12 mouse cellular contexts compared by ENCODE assay signal in genomic region chr19:7090369-7091064, GRCm38 (mm10). TPM values are rescaled to one million over a fixed set of nuclear protein-coding genes. Genes with fewer than 3 reads are reported as not detected.
A peak's percentile ranks its signal among the peaks of the same experiment; 100 is the strongest.
DNase-seq lines count a peak whose midpoint lies in the region; ATAC-seq lines count a peak whose summit lies in the region.
"Had no signal": no experiment of that assay in that cellular context is flagged by ENCODE, and none has a peak within 500 bp of the region (broad histone marks: within the 10 kb centered on the region; RNA-seq: fewer than 3 reads in every experiment).

No protein-coding gene starts in this region.

- ATAC-seq in heart, embryonic 15.5 days (replicated peaks; ENCODE audit: insufficient number of reproducible peaks, insufficient read depth, low FRiP score, low read depth): no peak

- no peak overlapping the region for H3K9ac ChIP-seq in heart, embryonic 15.5 days
- H3K9ac ChIP-seq: liver, embryonic 14.5 days; stomach, embryonic 15.5 days had no signal

- intact Hi-C loops in left cerebral cortex, postnatal 4 days (cut with DNase I): no loop called here

- no peaks in the 10 kb centered on the region for H3K9me3 ChIP-seq in heart, embryonic 15.5 days (replicated peaks)
- H3K9me3 ChIP-seq in heart, embryonic 10.5 days: no peaks in the 10 kb centered on the region
- H3K9me3 ChIP-seq: stomach, embryonic 15.5 days had no signal

- peaks cover 30% of the 10 kb centered on the region for H3K4me1 ChIP-seq in heart, embryonic 15.5 days (replicated peaks)
- peaks cover 10% of the 10 kb centered on the region; the same call in 1 of the 2 replicates for H3K4me1 ChIP-seq in heart, embryonic 10.5 days

- peaks cover 17% of the 10 kb centered on the region for H3K27me3 ChIP-seq in heart, embryonic 15.5 days
- peaks cover 94% of the 10 kb centered on the region for H3K27me3 ChIP-seq in heart, embryonic 10.5 days (ENCODE audit: insufficient read depth, poor library complexity, severe bottlenecking)

- no peaks in the 10 kb centered on the region for H3K36me3 ChIP-seq in heart, embryonic 15.5 days
- no peaks in the 10 kb centered on the region for H3K36me3 ChIP-seq in heart, embryonic 10.5 days
- H3K36me3 ChIP-seq: stomach, embryonic 15.5 days had no signal

- H3K27ac ChIP-seq in heart, embryonic 15.5 days: peak overlapping the region; percentile 54
- no peak overlapping the region for H3K27ac ChIP-seq in heart, embryonic 10.5 days
- H3K27ac ChIP-seq: liver, embryonic 14.5 days; stomach, embryonic 15.5 days had no signal

- DNase-seq in heart, embryonic 10.5 days (ENCODE audit: low spot score): no peak
- DNase-seq in right cerebral cortex, adult 2 months (ENCODE audit: low spot score in 2 of 2): peak; percentile 63 to 64
- no peak for DNase-seq in right cerebral cortex, postnatal 4 days
- peak; percentile 73 for DNase-seq in left cerebral cortex, postnatal 4 days
- peak; percentile 58 for DNase-seq in right cerebral cortex, postnatal 14 days
- no peak for DNase-seq in testis, postnatal 10 days (ENCODE audit: low spot score)
- no peak for DNase-seq in layer of hippocampus, postnatal 25 days (ENCODE audit: extremely low spot score in 1 of 2, low spot score in 1 of 2)
- DNase-seq: adrenal gland, adult 2 months had no signal

- no peak overlapping the region for H3K4me2 ChIP-seq in heart, embryonic 15.5 days
- H3K4me2 ChIP-seq: stomach, embryonic 15.5 days had no signal

- H3K4me3 ChIP-seq in heart, embryonic 15.5 days: no peak overlapping the region
- H3K4me3 ChIP-seq in heart, embryonic 10.5 days: no peak overlapping the region
- H3K4me3 ChIP-seq: stomach, embryonic 15.5 days had no signal

- 42% methylated on average over 10 of the region's 10 CpGs for WGBS in heart, embryonic 15.5 days
- WGBS in heart, embryonic 10.5 days: 39% methylated on average over 10 of the region's 10 CpGs

RNA-seq across cellular contexts. Expression of gene Flrt1, which starts 15.0 kb away (rescaled TPM):
- polyA plus RNA-seq in heart, embryonic 15.5 days (2015; fragmentation: Nextera tagmentation; extraction: Ambion mirVana): 1.3 and 2.5 TPM in 2 replicates
- 0.53 and 1.0 TPM in 2 replicates for polyA plus RNA-seq in heart, embryonic 10.5 days (2016; fragmentation: Nextera tagmentation; extraction: Ambion mirVana)
- 10 to 100 TPM; 22.4 to 23.5 TPM for total RNA-seq in left cerebral cortex, postnatal 4 days (2021)
- 10 to 100 TPM; 18.3 to 21.2 TPM for total RNA-seq in layer of hippocampus, postnatal 25 days (2021)
- total RNA-seq: hematopoietic stem cell, adult 5-6 weeks had no signal

RNA-seq across cellular contexts. Expression of gene Macrod1, which starts 33.9 kb away (rescaled TPM):
- 49.1 and 57.6 TPM in 2 replicates for polyA plus RNA-seq in heart, embryonic 15.5 days (2015; fragmentation: Nextera tagmentation; extraction: Ambion mirVana)
- 8.0 and 12.4 TPM in 2 replicates for polyA plus RNA-seq in heart, embryonic 10.5 days (2016; fragmentation: Nextera tagmentation; extraction: Ambion mirVana)
- total RNA-seq in left cerebral cortex, postnatal 4 days (2021): 1 to 10 TPM; 5.5 to 6.3 TPM
- total RNA-seq in layer of hippocampus, postnatal 25 days (2021): 10 to 100 TPM; 16.4 to 22.0 TPM

RNA-seq across cellular contexts. Expression of gene Stip1, which starts 50.8 kb away (rescaled TPM):
- polyA plus RNA-seq in heart, embryonic 15.5 days (2015; fragmentation: Nextera tagmentation; extraction: Ambion mirVana): 168 and 203 TPM in 2 replicates
- polyA plus RNA-seq in heart, embryonic 10.5 days (2016; fragmentation: Nextera tagmentation; extraction: Ambion mirVana): 320 and 388 TPM in 2 replicates
- total RNA-seq in left cerebral cortex, postnatal 4 days (2021): 100 to 1,000 TPM; 127 to 130 TPM
- total RNA-seq in layer of hippocampus, postnatal 25 days (2021): 100 to 1,000 TPM; 169 to 202 TPM

Comparison
In these comparisons a context has a peak if more than half of its experiments do, and no peak if none do; other contexts are left out.
1. DNase-seq: peak in right cerebral cortex, adult 2 months (2 of 2), left cerebral cortex, postnatal 4 days (single experiment) and right cerebral cortex, postnatal 14 days (single experiment); none in heart, embryonic 10.5 days (single experiment), right cerebral cortex, postnatal 4 days (single experiment), testis, postnatal 10 days (single experiment) and layer of hippocampus, postnatal 25 days (0 of 2).